Mouse (Mus musculus) thymus, adult 18-20 months (tissue): Measurements from ENCODE around the gene Uggt2.
A peak's percentile ranks its signal among the peaks of the same experiment; 100 is the strongest.

Experiments
- DNase-seq, 2 experiments: peaks; one replicate each; pipeline ENCODE4 v3.0.0; 2022; ENCODE audit warnings: mixed read lengths in 2 of 2

Uggt2 gene

DNA sequence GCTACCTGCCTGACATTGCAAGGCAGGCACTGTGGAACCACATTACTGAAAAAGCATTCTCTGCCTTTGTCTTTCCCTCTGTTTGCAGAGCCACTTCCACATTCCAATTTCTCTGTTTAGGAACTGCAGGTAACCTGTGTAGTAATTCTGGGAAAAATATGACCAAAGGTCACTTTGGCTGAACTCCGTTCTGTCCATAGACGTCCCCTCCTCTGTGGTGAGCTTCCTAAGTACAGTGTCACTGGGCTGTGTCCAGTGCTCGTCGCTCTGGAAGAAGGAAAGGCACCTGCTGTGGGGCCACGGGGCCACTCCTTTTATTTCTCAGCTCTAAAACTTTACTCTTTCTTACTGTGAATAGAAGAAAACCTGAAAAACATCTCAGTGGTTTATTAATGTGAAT is 118.9 kb downstream of the Uggt2 start:
- no peak for DNase-seq

DNA sequence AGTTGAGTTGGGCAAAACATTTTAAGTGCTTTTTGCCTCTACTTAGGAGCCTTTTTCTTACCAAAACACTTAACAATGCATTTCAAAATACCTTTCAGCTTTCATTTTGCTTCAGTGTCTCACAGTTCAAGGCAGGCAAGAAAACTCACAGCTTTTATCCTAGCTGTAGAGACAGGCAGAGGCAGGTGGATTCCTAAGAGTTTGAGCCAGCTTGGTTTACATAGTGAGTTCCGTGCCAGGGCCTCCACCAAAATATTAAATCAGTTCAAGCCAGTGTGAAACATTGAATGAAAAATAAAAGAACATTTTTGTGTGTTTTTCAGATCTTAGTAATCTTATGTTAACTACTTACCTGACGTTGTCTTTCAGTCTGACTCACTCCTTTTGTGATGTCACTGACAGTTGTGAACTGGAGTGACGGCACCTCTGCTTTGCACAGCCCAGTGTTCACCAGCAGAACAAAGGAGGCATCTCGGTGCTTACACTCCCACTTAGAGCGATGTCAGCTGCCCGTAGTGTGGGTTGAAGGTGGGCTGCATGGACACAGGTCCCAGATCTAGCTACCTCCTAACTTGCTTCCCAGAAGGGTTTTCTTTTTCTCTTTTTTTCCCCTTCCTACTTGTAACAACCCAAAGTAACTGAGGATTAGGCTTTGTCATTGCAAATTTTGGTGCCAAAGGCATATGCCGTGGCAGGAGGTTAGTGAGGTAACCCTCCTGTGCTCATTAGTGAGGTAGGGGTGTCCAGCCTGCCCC is 119.5 kb downstream of the Uggt2 start:
- DNase-seq: no peak

DNA sequence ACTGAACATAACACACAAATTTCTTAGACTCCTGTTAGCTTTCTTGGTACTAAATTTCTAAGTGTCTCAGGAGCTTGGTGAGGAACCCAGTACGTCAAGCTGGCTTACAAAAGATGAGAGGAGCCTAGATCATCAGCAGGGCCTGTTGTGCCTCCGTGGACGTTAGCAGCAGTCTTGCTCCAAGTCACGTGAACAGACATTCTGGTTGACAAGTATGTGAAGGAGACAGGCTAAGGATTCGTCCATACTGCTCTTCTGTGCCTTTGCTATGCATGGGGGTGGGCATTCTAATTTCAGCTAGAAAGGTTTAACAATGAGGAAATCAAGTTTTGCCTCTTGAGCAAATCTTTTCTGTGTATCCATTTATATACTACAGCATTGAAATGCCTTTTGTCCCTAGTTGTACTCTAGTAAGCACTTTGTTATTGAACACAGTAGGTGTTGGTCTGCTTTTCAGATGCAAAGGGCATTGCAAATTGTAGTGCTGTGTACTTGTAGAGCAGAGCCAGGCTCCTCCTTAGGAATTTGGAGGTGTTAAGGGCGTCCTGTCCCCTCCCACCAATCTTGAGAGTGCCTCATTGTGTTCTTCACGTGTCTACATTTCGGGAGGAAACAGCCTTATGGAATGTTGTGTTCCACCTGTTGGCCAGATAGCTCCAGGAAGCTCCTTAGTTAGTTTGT is 122.0 kb downstream of the Uggt2 start:
- DNase-seq: no peak

DNA sequence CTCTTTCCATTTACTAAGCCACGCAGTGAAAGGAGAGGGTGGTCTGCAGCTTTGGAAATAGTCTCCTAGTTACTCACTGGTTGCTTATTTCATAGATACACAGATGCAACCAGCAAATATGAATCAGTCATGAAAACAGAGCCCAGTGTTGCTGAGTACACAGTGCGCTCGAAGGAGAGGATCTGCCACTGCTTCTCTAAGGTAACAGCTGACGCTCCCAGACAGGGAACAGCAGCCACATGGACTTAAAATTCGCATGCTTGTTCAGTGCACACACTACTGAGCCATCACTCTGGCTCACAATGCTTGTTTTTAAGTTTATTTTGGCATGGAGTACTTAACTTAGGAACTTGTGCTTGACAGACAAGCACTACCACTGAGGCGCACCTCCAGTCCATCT is 127.0 kb downstream of the Uggt2 start:
- DNase-seq: no peak

DNA sequence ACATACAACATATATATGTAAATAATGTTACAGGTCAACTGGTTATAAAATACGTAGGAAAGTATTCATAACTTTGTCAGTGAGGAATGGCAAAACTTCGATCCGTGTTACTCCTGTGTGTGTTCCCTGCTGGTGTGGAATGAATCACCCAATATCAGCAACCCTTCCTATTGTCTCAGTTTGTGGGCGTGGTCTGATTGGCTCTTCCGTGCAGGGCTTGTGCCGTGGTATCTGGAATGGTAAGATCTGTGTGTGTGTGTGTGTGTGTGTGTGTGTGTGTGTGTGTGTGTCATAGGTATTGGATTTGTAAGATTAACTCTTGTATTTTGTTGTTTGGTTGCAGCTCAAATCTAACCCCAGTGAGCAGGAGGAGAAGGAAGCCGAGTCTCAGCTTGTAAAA is 131.6 kb downstream of the Uggt2 start:
- no peak for DNase-seq

DNA sequence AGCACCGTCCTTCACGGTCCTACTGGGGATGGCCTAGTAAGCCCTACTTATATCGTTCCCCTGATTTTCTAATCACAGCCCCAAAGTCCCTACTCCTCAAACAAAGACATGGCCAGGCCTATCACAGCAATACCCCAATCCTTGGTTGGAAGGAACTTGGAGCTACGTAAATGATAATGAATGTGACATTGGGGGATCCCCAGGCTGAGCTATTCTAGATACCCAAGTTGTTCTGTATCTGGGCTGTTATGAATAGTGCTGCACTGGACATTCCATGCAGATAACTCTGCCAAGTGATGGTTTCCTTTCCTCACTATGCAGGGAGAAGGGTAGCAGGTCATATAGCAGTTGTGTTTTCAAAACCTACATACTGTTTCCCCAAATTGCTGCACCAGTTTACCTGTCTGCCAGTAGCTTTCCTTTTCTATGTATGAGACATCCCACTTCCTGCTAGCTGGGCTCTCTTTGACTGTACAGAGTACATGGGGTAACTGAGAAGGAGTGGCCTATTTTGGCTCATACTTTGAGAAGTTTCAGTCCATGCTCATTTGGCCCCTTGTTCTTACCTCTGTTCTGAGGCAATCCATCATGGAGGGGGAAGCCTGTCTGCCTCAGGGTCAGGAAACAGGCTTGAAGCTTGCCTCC is 133.8 kb downstream of the Uggt2 start:
- DNase-seq: no peak

DNA sequence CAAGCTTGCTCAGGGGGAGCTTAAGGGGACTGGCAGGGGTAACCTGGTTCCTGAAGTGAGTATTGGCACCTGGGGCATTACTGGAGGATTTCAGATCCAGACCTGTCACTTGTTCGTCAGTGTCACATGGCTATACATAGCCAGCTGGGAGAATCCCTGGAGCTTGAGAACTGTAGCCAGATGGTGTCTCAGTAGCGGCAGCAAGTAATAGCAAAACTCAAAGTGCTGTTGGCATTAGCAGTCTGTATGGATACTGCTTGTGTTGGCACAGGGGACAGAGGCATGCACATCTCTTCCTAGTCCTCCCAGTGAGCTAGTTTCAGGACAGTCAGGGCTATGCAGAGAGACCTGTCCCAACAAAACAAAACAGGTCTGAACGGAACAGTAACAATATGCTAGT is 141.2 kb downstream of the Uggt2 start:
- no peak for DNase-seq

DNA sequence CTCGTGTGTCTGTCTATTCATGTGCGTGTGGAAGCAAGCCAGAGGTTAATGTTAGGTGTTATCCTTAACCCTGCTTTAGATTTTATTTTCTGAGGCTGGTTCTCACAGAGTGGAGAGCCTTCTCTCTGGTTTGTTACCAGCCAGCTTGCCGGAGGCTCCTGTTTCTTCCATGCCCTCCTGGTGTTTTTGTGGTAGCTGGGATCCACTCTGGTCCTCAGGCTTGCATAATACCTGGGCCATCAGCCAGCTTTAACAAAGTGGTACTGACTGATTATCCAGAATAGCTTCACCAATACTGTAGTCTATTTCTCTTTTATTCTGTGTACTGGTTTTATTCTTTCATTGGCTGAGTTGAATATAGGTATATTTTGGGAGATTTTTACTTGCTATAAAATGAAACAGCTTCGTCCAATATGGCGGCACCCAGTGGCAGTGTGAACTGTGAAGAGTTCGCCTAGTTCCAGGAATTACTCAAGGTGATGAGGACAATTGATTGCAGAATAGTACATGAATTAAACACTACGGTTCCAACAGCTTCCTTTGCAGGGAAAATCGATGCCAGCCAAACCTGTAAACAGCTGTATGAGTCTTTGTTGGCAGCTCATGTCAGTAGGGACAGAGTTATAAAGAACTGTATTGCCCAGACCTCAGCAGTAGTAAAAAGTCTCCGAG is 147.2 kb downstream of the Uggt2 start:
- DNase-seq: no peak

DNA sequence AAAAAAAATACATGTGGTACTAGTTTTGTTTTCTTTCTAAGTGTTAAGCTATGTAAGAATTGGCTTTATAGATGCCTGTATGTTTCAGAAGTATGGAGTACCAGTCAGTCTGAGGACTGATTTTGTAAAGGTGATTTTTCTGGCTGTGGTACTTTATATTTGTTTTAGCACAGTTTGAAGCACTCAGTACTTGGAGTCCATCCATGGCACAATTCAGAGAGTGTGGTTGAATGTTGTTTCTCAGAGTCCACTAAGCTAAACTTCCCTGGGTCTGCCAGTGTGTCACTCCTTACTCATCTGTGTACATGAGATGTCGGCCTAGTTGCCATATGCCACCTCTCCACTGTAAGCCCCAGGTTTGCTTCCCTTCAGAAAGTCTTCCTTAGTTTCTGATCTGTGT is 150.4 kb downstream of the Uggt2 start:
- DNase-seq: no peak

DNA sequence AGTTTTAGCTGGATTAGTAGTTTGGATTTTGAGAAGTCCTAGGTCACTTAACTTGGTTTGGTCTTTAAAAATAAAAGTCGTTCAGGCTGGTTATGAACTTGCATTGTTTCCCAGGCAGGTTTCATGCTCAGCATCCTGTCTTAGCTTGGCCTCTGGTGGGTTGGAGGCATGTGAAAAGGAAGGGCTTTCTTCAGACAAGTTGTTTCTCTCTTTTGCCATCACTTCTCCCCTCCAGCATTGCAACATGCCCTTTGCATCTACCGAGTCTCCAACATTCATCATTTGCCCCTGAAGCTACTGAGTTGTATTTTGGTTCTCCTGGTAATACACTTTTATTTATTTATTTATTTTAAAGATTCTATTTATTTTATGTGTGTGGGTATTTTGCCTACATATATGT is 154.5 kb downstream of the Uggt2 start:
- no peak for DNase-seq

DNA sequence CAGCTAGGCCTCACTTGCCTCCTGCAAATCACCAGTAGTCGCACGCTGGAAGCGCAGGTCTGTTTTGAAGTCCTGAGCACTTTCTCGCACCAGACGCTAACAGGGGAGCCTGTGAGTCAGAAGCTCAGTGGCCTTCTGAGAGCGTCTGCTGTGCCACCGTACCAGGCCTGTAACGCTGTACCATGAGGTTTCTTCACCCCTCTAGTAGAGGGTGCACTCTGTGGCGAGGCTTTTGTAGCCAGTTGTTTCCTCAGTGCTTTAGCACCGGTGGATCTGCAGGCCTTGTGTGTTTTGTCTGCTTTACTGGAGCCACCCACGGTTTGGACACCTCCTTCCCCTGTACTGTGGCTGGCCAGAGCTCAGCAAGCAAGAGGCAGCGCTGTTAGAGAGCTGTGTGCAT is 157.2 kb downstream of the Uggt2 start:
- no peak for DNase-seq

DNA sequence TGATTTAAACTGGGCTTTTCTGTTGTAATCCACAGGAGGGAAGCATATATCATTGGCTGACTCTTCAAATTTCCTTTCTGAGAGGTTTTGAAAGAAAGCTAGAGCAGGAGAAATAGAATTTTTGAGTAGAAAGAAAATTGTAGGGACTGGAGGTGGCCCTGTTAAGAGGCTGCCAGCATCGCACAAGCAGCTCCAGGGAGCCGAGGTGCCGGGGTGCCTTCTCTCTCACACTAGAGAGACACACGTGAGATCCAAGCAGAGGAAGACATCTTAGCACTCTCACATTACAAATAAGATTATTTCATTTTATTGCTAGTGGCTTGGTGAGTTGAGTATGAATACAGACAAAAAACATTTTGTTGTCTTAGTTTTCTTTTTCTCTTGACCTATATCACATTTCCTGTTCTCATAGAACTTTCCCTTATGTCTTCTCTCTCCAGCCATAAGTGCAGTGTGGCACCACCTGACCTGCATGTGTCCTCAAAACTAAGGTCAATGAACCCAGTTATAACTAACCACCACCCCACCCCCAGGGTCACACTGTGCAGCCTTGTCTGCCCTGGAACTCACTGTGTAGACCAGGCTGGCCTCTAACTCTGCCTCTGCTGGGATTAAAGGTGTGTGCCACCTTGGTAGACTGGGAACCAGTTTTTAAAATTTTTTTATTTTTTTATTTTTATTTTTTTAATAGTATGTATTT is 158.3 kb downstream of the Uggt2 start:
- DNase-seq: no peak

DNA sequence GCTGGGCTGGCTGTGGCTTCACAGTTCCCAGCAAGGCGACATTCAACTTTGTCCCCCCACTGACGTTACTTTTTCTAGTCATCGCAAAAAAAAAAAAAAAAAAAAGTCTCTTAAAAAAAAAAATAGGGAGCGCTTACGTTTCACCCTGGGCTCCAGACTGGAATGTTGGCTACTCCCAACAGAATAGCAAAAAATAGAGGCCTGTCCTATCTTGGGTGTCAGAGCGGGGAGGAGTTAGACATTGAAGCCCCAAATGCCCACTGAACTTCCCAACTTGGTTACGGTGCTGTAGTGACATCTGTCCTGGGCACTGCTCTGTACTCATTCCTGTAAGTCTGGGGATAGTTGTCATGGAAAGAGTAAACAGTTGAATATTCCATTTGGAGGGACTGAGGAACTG is 160.7 kb downstream of the Uggt2 start:
- no peak for DNase-seq

DNA sequence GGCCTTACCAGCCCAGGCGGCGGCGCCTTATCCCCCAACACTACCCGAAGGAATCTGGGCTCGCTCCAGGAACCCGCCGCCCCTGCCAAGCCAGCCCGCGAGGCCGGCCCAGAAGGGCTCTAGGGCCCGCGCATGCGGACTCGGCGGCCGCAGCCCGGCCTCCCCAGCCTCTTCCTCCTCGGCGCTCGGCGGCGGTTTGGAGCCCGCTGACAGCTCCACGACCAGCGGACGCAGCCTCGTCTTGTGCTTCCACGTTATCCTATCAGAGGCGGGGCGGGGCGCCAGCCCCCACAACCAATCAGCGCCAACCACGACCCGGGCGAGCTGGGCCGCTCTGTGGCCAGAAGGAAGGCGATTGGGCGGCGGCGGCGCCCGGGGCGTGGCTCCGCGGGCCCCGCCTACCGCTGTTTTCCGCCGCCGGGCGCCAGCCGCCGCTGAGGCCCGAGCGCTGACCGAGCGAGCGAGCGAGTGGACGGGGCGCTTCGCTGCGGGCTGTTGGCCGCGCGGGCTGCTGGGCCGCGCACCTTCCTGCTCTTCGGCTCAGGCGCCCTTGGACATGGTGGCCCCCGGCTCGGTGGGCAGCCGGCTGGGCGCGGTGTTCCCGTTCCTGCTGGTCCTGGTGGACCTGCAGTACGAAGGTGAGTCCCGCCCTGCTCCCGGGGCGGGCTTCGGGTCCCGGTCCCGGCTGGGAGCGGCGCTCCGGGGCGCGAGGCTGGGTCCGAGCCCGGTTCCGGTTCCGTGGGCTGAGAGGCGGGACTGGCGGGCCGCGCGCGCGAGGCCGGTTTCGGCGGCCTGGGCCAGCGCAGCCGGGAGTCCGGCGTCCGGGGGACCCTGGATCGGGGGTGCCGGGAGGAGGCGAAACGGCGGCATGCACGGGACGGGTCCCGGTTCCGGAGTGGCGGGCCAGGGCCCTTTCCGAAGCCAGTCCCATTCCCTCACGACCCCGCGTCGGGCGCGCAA is 161.4 kb downstream of the Uggt2 start, which contains the start of gene Dnajc3:
Gene Dnajc3, plus strand, starts transcription at position 444 of the 960 bp plus-strand sequence.
- peak; percentile 99 for DNase-seq

DNA sequence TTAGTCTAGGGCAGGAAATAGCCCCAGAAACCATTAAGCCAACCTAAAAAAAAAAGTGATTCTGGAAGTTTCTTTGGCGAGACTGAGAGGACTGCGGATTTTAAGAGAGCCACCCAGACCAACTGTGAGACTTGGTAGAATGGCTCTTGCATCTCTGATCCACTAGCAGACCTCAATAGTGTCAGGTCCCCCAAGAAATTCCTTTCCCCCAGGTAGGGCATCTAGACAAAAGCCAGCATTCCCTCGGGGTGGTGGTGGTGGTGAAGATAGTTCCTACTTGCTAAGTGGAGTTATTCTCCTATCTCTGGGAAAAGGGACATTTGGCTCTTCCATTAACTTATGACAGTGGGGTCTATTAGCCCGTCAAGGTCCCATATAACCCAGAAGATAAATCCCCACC is 162.3 kb downstream of the Uggt2 start:
- no peak for DNase-seq

DNA sequence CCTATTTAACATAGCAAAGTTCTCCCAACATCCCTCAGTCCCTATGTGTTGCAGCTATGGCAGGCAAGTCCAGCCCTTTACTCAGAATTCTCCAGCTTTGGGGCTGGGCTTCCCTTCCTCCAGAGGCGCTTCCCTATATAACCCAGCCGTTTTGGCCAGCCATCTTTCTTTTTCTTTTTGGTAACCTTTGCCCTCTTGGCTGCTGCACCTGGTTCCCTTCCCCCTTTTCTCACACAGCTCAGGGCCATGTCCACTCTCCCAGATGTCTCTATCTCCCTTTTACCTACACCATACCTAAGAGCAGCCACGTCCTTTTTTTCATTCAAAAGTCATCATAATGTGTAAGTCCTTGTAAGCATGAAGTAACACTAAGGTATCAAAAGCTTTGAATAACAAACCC is 163.0 kb downstream of the Uggt2 start:
- no peak for DNase-seq
